Mouse (Mus musculus) thymus, postnatal 4 days (tissue): ENCODE measurements around the gene Gm49661.
A peak's percentile ranks its signal among the peaks of the same experiment; 100 is the strongest.

ENCODE experiments used
- DNase-seq: peaks from one replicate; pipeline ENCODE4 v3.0.0; 2021

The Gm49661 gene

GRCm38 (mm10) chr8:84965731-84966291 is 3.4 kb downstream of the Gm49661 start:
- peak; percentile 90 for DNase-seq

GRCm38 (mm10) chr8:84963952-84964351 is 5.3 kb downstream of the Gm49661 start:
- no peak for DNase-seq

- DNase-seq, result no peak
These were observed 9.4 kb downstream of the Gm49661 start for GRCm38 (mm10) chr8:84959811-84960210.

- DNase-seq, result peak; percentile 87
These were observed 12.5 kb downstream of the Gm49661 start for GRCm38 (mm10) chr8:84956768-84957167.

- no peak for DNase-seq
These were observed 16.5 kb downstream of the Gm49661 start for GRCm38 (mm10) chr8:84952612-84953255.

- DNase-seq, result no peak
These were observed 19.5 kb downstream of the Gm49661 start for GRCm38 (mm10) chr8:84949753-84950152.

- DNase-seq, result peak; percentile 68
These were observed 22.0 kb downstream of the Gm49661 start for GRCm38 (mm10) chr8:84947241-84947545.

- DNase-seq, result no peak
These were observed 22.5 kb downstream of the Gm49661 start, which contains the start of gene Rtbdn for GRCm38 (mm10) chr8:84946528-84947240. Gene Rtbdn, plus strand, starts transcription at chr8:84946991.

GRCm38 (mm10) chr8:84945633-84946527 is 23.4 kb downstream of the Gm49661 start:
- peak; percentile 61 for DNase-seq

GRCm38 (mm10) chr8:84945235-84945632 is 24.0 kb downstream of the Gm49661 start:
- DNase-seq, result no peak

- DNase-seq, result peak; percentile 75
These were observed 24.6 kb downstream of the Gm49661 start for GRCm38 (mm10) chr8:84944478-84945160.

GRCm38 (mm10) chr8:84943699-84944098 is 25.5 kb downstream of the Gm49661 start:
- DNase-seq, result no peak

- DNase-seq, result no peak
These were observed 31.4 kb downstream of the Gm49661 start for GRCm38 (mm10) chr8:84937620-84938485.

GRCm38 (mm10) chr8:84936962-84937546 is 32.2 kb downstream of the Gm49661 start, which contains the start of gene Mast1:
Gene Mast1, minus strand, starts transcription at chr8:84937359.
- peak; percentile 80 for DNase-seq

GRCm38 (mm10) chr8:84936041-84936961 is 32.9 kb downstream of the Gm49661 start:
- DNase-seq, result no peak

- DNase-seq, result no peak
These were observed 33.7 kb downstream of the Gm49661 start for GRCm38 (mm10) chr8:84935489-84935888.

- DNase-seq, result no peak
These were observed 34.4 kb downstream of the Gm49661 start for GRCm38 (mm10) chr8:84934860-84935259.

GRCm38 (mm10) chr8:84933767-84934559 is 35.3 kb downstream of the Gm49661 start:
- no peak for DNase-seq

- DNase-seq, result no peak
These were observed 38.7 kb downstream of the Gm49661 start for GRCm38 (mm10) chr8:84930582-84930981.
